Mouse (Mus musculus): Measurements from ENCODE around the gene Gm28042.

DNA sequence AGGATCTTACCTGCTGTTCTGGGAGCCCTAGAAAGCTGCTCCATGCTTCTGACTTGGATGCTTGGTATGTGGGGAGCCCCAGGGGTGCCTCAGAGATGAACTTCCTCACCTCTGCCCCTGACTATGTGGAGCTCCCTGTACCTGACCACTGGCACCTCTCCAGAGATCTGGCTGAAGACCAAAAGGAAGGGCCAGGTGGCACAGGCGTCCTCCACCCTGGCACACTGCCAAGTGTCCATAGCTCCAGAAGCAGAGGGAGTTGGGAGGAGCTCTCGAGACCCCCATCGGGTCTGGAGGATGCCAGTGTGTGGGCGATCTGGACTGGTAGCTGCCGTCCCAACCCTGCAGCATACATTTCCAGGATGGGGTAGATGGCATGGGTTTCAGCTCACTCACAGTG is 6.4 kb downstream of the Gm28042 start:
- no peak for TF ChIP-seq CTCF (IDR thresholded peaks at IDR 0.05; ENCODE audit: borderline replicate concordance, control insufficient read depth, extremely low read depth, insufficient read depth, low read length, poor library complexity)
- TF ChIP-seq POLR2A (IDR thresholded peaks at IDR 0.05; ENCODE audit: control insufficient read depth, extremely low read depth, insufficient read depth, low read length, poor library complexity), result no peak
